Mouse (Mus musculus) hematopoietic stem cell, adult 5-6 weeks (primary cell): ENCODE measurements at regions not wholly inside any gene's neighbourhood (a gene's known extent, or its start where the extent isn't known, plus 50 kb on each side); places are given as distances from the start of the nearest gene placed in this dataset.
A peak's percentile ranks its signal among the peaks of the same experiment; 100 is the strongest.

Source experiments
- ATAC-seq, 2 experiments: fragments of 125-278 bp in 1 of 2; replicated peaks in 1 of 2; 2 replicates each; pipeline ENCODE4 v1.8.0; 2016 to 2017; ENCODE audit warnings: inconsistent platforms in 2 of 2, mild to moderate bottlenecking in 2 of 2, moderate number of reproducible peaks in 2 of 2, low read depth in 1 of 2, moderate TSS enrichment in 1 of 2; ENCODE audit not compliant: low FRiP score in 2 of 2, poor library complexity in 2 of 2, severe bottlenecking in 2 of 2, insufficient read depth in 1 of 2, low TSS enrichment in 1 of 2

DNA sequence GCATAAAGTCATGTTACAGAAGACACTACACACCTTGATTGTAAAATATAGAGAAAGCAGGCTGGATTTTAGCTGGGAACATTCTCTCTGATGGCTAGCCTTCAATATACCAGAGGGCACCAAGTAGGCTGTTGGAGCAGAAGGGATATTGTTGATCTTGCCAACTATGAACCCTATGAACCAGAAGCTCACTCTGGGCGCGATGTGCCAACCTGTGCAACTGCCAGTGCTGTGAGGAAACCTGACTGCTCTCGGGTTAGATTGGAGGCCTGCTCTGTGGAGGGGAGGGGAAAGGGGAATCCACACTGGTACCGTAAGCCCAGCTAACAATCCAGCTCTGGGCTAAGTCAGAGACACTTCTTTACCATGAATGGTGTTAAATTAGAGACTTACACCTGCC is 136.7 kb downstream of the Fam76b start:
- no peak for ATAC-seq

DNA sequence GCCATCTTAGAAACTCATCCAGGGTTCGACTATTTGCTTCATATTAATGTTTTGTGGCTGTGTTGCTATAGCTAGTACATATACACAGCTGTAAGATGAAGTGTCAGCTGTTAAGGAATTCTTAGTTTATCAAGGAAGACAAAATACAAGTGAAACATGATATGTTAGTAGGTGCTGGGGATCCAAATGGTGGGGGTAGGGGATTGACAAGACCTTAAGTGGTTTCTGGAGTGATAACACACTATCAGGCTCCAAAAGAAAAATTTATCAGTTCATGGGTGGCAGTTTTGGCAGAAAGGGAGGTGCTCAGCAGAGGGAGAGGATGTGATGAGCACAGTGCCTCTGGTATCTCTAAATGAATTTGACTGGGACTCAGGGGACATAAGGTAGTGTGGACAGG is 138.7 kb downstream of the Fam76b start:
- no peak for ATAC-seq

DNA sequence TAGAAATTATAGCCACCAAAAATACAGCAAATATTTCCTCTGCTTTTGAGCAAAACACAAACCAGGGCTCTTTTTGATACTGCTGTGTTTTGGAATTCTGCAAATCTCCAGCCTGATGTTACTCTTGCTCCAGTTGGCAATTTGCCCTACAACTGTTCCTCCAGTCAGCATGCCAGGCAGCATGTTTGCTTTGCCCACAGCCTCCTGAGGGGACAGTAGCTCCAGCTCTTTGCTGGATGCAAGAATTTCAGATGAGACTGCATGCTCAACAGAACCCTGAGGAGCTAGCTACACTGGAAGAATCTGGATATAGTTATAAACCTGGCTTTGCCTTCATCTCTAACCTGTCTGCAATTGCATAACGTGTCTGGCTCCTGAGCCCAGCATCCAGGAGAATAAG is 141.7 kb downstream of the Fam76b start:
- ATAC-seq = no peak

DNA sequence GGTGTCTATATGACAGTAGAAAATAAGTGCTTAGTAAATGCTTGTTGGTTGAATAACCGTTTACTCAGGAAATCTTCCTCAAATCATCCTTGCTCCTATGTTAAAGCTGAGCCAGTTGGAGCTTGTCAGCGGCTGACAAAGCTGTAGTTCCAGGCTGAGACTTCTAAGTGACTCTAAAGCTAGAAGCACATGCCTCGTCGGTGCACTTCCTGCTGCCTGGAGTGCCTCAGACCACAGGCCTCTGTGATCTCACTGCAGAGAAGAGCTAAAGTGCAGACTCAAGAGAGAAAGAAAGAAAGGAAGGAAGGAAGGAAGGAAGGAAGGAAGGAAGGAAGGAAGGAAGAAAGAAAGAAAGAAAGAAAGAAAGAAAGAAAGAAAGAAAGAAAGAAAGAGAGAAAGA is 146.1 kb downstream of the Fam76b start:
- no peak for ATAC-seq

GRCm38 (mm10) chr9:13974870-13975269 is 147.4 kb downstream of the Fam76b start:
- ATAC-seq = no peak

DNA sequence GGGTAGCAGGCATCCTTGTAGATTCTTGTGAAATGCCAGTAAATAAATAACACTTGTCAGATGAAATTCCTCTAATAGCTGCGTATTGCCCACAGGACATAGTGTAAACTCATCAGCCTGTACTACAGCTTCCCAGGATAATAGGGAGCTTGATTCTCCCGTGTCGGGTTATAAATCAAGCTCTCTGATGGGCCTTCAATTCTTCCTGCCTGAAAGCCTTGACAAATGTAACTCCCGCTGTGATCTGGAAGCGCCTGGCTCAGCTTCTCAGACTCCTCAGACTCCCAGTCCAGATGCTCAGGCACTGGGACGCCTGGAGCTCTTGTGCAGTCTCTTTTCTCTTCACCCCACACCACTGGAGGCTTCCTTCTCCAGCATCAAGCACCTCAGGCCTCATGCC is 151.3 kb downstream of the Fam76b start:
- no peak for ATAC-seq

- ATAC-seq = no peak
Measured at GRCm38 (mm10) chr9:13987486-13987885, 160.0 kb downstream of the Fam76b start.

GRCm38 (mm10) chr9:13988901-13989300 is 161.4 kb downstream of the Fam76b start:
- ATAC-seq = no peak

DNA sequence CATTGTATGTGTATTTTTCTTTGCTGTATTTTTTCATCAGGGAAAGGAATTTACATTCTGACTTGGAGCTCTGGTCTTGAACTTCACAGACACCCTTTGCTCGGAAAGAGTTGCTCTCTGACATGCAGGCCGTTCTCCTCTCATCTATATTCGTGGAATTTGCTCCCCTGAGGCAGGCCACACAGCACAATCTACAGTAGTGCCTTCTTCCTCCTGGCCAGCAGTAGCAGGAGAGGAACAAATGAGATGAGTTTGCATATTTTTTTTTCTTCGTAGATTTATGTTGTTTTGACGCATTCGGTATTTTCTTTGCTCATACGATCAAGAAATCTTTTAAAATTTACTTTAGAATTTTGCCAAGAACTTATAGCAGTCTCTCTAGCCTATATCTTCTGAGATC is 163.4 kb downstream of the Fam76b start:
- ATAC-seq = peak; percentile 65 to 74; a peak in 3 of 4 replicates

GRCm38 (mm10) chr9:13992728-13993127 is 165.2 kb downstream of the Fam76b start:
- no peak; a peak in 1 of 4 replicates for ATAC-seq

DNA sequence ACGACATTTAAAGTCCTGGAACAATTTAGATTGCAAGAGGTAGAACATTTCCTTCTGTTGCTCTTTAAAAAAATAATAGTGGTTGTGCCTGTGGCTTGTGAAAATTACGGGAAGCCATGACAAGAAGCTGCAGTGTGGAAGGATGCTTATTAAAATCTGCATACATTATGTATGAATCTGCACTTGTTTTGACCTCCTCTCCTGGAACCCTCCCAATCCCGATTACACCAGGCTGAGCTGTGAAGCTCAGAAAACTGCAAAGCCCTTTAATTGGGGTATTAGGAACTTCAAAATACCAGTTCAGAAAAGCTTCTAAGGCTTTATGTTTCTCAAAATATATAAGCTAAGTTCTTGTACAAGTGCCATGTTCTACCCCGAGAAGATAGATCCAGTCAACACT is 171.8 kb downstream of the Fam76b start:
- ATAC-seq = no peak

GRCm38 (mm10) chr9:14001517-14001916 is 174.0 kb downstream of the Fam76b start:
- no peak for ATAC-seq

DNA sequence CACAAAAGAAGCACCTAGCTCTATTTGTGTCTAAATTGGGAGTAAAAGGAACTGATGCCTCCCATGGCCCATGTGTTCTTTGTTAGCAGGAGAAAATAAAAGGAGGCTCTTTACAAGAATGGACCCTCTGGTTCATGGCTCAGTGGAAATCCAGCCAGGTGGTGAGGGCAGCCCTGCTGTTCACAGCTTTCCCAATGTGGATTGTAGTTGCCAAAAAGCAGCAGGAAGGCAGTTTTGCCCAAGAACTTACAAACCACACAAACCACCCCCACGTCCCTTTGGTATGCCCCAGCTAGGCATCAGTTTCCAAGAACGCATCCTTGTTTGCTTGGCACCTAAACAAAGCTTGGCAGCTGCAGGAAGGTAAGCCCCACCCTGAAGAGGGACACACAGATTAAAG is 174.7 kb downstream of the Fam76b start:
- no peak for ATAC-seq

- ATAC-seq = peak; percentile 15 to 57; a peak in 2 of 4 replicates
Measured at GRCm38 (mm10) chr9:14003163-14003562, 175.6 kb downstream of the Fam76b start.

- ATAC-seq = peak; percentile 47 to 71
Measured at GRCm38 (mm10) chr9:14006233-14006984, 178.9 kb downstream of the Fam76b start.

GRCm38 (mm10) chr9:14009451-14009850 is 181.9 kb downstream of the Fam76b start:
- no peak for ATAC-seq

DNA sequence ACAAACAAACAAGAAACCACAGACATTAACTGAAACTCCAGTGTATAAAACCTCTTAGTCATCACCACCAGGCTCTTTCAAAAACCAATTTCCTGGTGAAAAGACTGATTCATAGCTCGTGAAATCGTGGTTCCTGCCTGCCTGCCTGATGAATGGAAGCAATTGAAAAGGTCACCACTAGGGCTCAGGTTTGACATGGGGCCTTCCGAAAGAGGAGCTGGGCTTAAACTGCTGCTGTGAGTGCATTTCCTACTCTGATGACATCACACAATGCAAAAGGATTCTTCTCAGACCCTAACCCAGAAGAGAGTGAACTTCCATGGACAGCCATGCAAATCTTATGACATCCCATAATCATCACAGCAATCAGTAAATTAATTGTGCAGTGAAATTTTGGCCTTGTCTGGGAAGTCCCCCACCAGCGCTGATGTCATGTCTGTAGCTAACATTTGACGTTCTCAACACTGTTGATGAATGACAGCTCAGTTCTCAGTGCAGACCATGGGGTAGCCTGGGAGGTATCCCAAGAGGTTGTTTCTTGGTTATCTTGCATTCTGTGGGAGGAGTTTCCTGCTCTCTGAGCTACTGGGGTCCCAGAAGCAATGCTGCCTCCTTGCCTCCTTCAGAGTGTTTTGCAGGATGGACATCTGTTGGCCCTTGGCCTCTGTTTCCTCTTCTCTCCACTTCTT is 182.9 kb downstream of the Fam76b start:
- peak; percentile 57 to 70; a peak in 3 of 4 replicates for ATAC-seq

DNA sequence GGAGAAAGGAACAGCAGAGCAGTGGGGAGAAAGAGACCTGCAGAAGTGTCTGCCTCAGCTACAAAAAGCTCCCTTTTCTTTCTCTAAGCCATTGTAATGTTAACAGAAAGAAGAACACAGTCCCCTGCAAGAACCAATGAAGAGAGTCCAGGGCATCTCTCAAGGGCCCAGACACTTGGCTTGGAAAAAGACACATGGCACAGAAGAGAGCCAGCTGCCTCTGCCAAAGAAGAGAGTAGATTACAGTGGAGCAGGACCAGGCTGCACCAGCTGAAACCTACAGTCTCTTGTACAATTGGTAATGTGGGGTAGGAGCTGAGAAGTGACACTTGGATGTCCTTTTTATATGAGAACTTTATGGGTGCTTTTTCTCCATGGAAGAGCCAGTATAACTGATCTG is 196.7 kb downstream of the Fam76b start:
- ATAC-seq = no peak

DNA sequence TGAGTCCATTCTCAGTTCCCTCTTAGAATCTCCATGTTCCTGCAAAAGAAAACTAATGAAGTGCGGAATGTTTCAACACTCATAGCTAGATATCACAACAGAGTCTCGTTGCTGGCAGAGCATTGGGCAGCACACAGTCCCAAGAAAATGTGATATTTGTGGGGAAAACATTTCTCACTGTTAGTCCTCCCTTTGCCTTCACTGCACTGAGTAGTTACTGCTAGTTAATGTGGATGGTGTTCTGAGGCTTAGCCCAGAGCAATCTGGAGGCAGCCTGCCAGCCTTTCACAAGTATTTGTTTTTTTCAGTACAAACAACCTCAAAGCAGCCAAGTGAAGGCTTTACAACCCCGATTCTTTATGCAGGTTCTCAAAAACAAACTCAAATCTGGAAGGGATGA is 197.2 kb downstream of the Fam76b start:
- ATAC-seq = no peak
